Mouse (Mus musculus): ENCODE measurements around the gene Pycr2.

The Pycr2 gene

DNA sequence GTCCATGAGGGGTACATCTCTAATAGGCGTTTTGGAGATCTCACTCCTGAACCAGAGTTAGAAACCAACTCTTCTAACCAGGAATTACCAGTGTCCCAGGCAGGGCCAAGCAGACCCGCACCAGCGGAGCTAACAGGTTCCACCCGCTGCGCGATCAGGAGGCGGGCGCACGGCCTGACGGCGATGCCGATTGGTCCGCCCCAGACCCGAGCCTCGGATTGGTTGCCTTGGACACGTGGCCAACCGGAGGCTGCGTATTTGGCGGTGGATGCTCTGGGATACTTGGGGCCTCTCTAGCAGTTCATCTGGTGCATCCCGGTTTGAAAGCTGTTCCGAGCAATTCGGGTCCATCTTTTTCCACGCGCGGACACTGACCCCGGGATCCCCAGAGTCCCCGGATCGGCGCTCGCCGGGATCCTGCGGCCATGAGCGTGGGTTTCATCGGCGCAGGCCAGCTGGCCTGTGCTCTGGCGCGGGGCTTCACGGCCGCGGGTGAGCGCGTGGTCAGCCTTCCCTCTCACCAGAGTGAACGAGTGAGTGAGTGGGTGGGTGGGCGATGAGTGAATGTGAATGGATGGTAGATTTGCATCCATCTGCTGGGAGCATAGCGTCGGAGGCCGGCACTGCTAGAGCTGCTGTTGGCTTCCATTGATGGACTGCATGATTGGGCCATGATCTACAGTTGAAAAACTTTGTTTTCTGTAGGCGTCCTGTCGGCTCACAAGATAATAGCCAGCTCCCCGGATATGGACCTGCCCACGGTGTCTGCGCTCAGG, at the start of gene Pycr2:
Gene Pycr2 (plus strand): TSS at position 255 of the 776 bp plus-strand sequence.
- peak; percentile 95 for DNase-seq

DNA sequence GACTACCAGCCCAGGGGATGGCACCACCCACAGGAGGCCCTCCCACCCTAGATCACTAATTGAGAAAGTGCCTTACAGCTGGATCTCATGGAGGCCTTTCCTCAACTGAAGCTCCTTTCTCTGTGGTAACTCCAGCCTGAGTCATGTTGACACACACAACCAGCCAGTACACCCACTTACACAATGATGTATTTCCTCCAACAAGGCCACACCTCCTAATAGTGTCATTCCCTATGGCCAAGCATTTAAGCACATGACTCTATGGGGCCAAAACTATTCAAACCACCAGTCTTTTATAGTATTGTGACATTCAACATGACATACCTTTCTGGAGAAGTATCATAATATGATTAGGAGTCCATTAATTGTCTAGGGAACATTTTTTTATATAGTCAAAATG, 45.3 kb upstream of the Pycr2 start:
- DNase-seq = no peak

DNA sequence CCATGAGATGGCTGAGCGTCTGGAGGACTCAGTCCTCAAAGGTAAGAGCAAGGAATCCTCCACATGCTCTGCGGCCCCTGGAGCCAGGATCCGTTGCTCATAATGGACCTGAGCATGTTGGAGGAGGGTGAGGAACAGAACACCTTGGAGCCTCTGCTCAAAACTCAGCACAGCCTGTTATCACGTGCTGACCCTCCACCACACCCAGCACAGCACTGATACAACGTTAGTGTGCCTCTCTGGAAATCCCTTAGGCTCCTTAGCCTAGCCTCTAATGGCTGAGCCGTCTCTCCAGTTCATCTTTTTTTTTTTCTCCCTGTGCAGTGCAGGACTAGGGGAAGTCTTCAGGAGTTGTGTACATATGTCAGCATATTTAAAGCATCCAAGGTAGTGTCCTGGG, 44.1 kb upstream of the Pycr2 start:
- no peak for DNase-seq

DNA sequence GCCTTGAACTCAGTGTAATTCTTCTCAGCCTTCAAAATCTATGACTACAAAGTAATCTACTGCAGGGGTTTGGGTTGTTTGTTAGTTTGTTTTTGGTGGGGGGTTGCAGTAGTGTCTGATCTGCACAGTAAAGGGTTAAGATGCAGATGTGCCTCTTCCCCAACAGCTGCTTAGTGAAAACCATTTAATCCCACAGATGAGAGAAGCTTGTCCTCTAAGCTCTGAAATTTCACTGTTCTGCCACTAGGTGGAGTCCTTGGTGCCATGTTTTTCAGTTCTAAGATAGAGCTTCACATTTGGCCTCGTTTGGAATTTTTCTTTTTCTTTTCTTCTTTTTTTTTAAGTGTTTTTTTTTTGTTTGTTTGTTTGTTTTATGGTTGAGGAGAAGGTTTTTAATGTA, 40.5 kb upstream of the Pycr2 start:
- no peak for DNase-seq

DNA sequence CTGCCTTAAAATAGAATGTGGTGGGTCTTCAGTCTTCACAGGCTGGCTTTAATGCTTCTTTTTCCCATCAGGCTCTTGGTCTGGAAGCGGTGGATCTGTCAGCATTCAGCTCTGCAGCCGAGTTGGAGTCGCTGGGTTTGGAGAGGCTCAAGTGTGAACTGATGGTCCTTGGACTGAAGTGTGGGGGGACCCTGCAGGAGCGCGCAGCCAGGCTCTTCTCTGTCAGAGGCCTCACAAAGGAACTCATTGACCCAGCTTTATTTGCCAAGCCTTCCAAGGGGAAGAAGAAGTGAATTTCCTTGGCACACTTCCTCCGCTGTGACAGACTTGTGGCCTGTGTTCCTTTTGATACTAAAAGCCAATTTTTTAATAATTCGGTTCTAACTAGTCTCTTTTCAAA, 38.1 kb upstream of the Pycr2 start:
- no peak for DNase-seq

DNA sequence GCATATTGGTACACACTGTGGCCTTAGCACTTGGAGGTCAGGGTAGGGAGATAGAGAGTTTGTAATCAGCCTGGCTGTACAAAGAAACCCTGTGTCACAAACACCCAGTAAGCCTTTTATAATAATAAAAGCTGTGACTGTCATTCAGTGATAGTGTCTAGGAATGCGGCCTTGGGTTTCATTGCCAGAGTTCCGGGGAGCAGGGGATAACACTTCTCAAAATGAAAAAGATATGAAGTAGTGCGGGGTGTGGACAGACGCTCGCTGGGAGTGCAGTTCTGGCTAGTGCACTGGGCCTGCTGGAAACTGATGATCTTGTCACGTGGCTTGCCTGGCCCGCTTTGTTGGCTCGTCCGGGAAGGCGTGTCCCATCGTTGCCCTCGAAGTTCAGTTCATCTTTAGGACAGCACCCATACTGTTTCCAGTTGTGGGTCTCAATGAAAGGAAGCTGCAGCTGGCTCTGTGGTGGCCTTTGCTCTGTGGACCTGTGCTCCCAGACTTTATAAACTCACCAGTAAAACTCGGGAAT, 33.9 kb upstream of the Pycr2 start:
- DNase-seq = no peak

DNA sequence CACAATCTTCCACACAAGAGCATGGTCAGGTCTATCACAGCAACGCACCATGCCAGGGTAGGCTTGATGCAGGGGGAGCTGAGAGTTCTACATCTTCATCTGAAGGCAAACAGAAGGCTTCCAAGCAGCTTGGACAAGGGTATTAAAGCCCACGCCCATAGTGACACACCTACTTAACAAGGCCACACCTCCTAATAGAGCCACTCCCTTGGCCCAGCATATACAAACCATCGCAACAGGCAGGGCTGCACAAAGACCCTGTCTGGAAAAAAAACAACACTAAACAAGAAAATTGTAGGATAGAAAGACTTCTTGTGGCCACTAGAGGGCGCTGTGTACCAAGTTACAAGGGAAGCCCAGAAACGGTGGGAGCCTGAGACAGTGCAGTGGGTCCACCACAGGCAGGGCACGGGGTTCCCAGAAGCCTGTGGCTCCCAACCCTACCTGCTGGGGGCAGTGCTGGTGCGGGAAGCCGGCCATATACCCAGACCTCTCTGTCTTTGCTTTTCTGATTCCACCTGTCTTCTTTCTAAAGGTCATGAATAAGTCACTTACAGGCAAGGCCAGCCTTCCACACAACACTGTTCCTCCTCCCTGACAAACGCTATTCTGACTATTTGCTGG, 30.1 kb upstream of the Pycr2 start:
- peak; percentile 88 for DNase-seq

DNA sequence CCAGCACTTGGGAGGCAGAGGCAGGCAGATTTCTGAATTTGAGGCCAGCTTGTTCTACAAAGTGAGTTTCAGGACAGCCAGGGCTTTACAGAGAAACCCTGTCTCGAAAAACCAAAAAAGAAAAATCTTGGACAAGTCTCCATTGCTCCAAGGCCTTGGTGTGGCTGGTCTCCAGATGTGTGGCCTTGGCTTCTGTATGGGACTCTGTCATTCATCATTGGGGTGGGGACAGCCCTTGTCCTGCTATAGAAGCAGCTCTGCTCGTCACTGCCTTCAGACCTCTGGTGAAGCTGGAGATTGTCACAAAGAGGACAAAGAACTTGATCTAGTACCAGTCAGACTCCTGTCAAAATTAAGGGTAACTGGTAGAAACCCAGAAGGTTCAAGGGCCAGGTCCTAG, 29.5 kb upstream of the Pycr2 start:
- DNase-seq = peak; percentile 29

DNA sequence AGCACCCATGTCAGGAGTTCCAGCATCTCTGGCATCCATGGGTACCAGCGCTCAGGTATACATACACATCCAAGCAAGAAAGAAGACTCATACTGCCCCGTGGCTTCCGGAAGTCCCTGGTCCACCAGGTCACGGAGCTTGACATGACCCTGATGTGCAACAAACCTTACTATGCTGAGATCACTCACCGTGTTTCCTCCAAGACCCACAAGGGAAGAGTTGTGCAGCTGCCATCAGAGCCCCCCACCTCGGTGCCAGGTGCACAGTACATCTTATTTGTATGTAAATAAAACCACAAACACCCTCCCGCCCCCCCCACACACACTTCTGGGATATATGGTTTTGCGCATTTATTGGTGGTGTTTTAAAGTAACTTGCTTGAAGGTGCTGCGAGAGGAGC, 29.0 kb upstream of the Pycr2 start:
- DNase-seq = peak; percentile 65

DNA sequence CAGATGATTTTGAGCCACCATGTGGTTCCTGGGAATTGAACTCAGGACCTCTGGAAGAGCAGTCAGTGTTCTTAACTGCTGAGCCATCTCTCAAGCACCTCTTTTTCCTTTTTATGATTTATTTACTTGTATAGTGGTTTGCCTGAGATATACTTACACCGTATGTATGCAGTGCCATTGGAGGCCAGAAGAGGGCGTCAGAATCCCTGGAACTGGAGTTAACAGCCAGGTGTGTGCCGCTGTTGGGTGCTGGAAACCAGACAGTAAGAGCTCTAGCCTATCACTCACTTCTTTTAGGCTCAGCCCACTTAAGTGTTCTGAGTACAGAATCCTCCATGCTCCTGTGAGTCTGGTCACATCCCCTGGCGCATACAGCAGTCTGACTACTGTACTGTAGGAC, 26.6 kb upstream of the Pycr2 start:
- DNase-seq = no peak

DNA sequence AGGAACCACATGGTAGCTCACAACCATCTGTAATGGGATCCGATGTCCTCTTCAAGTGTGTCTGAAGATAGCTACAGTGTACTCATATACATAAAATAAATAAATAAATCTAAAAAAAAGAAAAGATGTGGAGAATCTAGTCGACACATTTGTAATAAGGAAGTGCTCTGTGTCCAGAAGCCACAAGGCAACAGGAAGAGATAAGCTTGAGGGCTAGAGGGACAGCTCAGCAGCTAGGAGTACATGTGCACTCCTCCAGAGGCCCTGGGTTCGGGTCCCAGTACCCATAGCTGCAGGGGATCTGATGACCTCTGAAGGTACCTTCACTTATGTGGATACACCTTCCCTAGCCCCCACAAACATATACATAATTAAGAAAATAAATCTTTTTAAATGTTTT, 22.3 kb upstream of the Pycr2 start:
- DNase-seq = no peak

DNA sequence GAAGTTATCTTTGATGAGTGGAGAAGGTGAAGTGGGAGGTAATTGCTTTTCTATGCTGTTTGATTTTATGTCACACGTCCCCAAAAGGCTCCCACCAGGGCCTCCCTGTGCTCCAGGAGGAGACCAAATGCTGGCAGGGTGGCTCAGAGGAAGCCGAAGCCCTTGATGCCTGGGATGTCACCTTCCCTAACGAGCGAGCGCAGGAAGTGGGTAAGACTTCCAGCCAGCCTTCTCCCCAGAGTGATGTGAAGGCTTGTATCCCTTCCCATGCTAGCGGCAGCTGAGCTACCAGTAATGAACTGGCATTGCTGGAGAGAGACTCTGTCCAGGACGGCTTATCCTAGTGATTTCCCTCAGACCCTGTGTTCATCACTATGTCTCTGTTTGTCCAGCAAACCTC, 20.4 kb upstream of the Pycr2 start:
- peak; percentile 45 for DNase-seq

DNA sequence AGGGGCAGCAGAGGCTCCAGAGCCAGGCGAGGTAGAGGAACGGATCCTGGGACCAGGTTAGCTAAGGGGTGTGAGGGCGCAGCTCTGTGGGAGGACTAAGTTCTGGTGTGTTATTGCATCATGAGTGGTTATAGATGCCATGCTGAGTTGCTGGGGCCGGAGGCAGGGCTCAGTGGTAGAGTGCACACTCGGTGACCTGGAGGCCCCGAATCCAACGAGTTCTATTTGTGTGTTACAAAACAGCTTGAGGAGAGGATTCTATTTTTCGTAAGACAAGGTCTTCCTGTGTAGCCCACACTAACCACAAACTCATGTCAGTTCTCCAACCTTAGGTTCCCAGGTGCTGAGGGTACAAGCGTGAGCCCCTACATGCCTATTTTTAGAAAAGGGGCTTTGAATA, 19.6 kb upstream of the Pycr2 start:
- peak; percentile 67 for DNase-seq

DNA sequence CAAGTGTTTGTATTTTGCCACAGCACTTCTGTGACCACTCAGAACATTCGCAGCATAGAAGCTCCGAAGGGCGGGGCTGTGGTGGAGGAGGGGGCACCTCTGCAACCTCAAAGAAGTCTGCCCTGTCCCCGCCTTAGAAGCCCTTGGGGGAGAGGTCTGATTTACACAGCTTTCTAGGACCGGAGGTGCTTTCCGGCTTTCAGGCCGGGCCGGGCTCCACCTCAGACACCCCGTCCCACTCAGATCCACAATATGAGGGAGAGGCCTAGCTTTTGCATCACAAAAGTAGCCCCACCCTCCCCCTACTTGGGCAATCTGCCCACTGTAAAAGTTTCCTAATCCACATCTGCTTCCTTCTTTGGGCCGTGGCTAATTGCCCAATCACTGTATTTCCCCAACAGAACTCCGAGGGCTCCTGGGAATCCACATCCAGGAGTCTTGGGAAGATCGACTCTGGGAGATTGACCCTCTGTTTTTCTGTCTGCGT, 15.5 kb upstream of the Pycr2 start:
- DNase-seq = peak; percentile 44

DNA sequence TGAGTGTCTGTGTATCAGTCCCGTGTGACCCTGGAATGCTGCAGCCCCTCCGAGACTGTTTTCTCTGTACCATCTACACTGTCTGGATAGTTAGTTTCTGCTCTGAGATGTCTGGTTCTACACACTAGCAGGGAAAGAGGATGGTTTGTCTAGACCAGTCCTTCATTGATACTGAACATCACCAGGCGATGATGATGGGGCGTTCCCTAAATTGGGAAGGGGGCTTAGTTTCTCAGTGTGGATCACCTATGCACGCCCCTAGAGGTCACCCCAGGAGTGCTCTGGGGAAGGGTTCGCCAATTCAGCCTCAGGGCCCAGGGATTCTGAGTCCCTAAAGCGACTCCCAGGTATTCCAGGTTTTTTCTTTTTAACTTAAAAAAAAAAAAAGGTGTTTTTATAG, 14.9 kb upstream of the Pycr2 start:
- DNase-seq = no peak

DNA sequence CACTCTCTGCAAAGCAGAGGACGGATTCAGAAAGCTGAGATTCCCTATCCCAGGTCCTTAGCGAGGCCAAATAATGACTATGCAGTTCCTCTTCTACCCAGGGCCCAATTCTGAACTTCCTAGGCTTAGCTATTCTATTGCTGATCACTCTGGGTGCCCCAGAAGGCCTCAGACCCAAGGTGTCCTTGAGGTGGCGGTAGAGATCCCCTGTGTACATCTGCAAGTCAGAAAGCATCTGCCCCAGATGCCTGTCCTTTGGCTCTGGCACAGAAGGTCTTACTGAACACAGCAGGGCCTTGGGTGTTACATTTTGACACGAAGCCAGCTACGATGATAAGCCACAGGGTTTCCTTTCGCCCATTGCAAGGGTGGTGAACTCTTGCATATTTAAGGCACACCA, 14.3 kb upstream of the Pycr2 start:
- DNase-seq = peak; percentile 84

DNA sequence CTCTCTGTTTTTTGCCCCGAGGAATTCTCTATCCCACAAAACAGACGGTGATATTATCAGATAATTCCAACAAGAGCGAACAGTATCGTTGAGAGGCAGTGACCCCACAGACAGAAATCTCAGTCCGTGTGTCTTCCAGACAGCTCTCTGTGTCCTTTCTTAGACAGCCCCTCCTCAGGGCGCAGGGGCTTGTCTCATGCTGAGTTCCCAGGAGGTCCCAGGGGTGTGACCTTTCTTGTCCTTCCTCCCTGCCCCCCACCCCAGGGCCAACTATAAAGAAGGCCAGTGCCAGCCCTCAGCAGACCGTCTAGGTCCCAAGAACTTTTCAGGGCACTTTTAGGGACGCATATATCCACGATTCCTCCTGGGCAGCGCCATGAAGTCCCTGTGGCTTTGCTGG, 11.3 kb upstream of the Pycr2 start, which contains the start of gene Lefty2:
Gene Lefty2 (plus strand): TSS at position 301 of the 400 bp plus-strand sequence.
- DNase-seq = no peak

DNA sequence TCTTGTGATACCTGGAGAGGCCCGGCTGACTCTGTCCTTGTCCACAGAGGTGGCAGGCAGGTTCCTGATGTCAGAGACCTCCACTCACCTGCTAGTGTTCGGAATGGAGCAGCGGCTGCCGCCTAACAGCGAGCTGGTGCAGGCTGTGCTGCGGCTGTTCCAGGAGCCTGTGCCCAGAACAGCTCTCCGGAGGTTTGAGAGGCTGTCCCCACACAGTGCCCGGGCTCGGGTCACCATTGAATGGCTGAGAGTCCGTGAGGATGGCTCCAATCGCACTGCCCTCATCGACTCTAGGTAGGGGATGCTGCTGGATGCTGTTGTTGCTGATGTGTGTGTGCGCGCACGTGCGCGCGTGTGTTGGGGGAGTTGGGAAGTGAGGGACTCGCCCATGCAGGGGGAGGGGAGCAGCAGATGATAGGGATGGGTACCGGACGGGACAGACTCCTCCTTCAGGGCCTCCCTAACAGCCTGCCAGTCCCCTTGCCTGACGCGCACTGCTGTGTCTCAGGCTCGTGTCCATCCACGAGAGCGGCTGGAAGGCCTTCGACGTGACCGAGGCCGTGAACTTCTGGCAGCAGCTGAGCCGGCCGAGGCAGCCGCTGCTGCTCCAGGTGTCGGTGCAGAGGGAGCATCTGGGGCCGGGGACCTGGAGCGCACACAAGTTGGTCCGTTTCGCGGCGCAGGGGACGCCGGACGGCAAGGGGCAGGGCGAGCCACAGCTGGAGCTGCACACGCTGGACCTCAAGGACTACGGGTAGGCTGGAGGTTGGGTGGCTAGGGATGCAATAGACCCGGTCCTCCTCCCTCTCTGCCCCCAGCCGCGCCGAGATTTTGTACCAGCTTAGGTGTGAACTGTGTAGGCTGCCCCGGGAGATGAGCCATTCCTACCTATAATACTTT, 9.8 kb upstream of the Pycr2 start:
- DNase-seq = peak; percentile 29

DNA sequence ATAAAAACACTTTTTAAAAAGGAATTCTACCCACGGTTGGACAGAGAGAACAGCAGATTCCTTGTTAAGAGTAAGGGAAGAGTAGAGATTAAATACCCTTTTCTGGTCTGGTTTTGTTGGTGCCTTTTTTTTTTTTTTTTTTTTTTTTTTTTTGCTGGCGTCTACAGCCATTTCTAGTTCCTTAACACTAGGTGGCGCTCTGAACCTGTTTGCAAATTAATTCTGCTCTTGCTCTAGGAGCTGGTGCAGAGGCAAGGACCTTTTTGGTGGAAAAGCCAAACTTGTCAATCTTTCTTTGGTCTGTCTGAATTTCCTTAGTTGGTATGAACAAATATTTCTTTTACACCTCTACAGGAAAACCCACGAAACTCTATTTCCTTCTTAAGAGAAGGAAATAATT, 3.0 kb upstream of the Pycr2 start:
- no peak for DNase-seq

DNA sequence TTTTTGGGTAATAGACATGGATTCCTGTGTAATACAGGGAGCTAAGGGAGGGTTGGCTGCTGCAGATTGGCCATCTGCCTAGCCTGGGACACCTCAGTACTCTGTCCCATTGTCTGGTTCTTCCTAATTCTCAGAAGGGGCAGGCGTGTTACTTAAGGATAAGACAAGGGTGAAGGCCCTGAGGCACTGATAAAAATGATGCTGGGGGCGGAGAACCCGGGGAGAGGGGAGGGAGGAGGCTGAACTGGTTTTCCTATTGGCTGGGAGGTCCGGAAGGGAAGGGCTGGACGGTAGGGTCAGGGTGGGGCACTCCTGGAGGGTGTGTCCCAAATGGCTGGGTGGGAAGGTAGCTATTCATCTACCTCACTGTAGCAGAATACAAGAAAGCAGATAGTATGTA, 1.2 kb upstream of the Pycr2 start:
- no peak for DNase-seq

DNA sequence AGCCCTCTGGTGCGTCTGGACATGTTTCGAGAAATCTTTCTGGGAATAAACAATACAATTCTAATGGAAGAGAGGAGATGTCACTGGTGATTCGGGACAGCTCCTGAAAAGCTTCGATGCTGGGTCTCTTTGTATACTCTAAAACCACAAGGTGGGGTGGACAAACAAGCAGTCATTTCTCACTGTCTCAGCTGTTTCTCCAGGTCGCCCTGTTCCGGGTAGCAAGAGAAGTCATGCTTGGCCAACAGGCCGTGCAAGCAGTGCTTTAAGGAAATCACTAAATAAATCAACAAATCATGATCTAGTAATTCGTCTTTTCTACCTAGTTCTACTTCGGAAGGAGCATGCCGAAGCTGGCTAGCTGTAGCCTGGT, 441 bp upstream of the Pycr2 start:
- DNase-seq = no peak

DNA sequence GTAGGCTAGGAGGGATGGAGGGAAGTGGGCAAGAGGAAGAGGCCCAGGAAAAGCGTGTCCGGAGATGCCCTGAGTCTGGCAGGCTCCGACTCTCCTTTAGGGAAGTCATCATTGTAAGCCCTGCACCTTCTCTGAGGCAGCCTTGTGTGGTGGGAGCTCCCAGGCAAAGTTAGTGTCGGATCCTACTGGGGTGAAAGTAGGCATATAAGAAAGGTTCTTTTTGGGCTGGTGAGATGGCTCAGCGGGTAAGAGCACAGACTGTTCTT, 655 bp downstream of the Pycr2 start:
- peak; percentile 29 for DNase-seq

DNA sequence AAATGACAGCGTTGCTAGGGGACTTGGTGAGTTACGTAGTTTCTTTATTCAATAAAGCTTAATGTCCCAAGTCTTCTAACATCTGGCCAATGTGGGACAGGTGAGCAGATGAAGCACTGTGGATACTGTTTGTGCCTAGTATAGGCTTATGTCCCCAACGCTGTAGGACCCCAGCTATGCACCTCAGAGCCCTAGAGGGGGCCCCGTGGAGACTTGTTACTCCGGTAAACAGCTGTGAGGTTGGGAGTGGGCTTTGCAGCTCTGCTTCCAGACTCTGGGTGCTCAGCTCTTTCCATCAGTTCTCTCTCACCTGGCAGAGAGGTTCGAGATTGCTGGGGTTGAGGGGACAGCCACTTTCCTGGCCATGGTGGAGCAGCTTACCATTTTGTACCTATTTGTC, 1.2 kb downstream of the Pycr2 start:
- DNase-seq = peak; percentile 60

DNA sequence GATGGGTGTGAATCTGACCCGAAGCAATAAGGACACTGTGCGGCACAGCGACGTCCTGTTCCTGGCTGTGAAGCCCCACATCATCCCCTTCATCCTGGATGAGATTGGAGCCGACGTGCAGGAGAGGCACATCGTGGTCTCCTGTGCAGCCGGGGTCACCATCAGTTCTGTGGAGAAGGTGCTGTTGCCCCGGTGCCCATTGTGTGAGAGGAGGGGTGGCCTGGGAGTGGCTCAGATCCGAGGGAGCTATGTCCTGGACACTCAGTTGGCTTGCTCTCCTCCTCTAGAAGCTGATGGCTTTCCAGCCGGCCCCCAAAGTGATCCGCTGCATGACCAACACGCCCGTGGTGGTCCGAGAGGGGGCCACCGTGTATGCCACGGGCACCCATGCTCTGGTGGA, 1.8 kb downstream of the Pycr2 start:
- peak; percentile 48 for DNase-seq
